Mouse (Mus musculus) brain, adult 10 weeks (tissue): ENCODE data around the gene Lmntd1. TPM values are rescaled to one million over a fixed set of nuclear protein-coding genes. Genes with fewer than 3 reads are reported as not detected.

Experiments used
- polyA plus RNA-seq: library from polyadenylated mRNA; stranded (reverse); fragments of 350-450 nt; fragmentation: Illumina TruSeq; extraction: RNeasy Lipid Tissue Mini Kit (QIAGEN cat#74804); gene quantifications from one replicate; pipeline ENCODE4 v1.2.3, GENCODE M21; 2015; ENCODE audit warnings: low read depth, low replicate concordance

Gene Lmntd1
- 1.00 TPM for polyA plus RNA-seq

GRCm38 (mm10) chr6:145614219-145614618, at the start of gene Lmntd1:
Lmntd1 (minus strand) TSS chr6:145614319.

DNA sequence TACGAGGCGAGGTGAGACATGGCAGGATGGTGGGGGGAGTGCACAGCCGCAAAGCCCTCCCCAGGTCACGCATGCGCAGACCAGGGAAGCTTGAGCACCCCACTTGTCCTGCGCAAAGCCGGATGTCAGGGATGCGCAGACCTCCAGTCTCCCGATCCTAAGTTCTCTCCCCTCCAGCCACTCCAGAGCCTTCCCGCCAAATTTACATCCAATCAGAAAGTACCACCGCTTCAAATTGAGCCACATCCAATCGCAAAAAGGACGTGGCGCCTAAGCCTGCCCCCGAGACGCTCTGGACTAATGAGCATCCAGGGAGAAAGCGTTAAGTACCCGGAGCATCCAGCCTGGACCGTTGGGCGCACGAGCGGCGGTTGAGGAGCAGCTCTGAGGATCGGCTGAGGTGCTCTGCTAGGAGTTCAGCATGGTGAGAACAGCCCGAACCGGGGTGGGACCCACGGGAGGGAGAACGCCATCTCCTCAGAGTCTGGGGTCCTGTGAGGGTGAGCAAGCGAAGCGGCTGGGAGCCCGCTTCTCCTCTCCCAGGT, 1.6 kb upstream of the Lmntd1 start, which contains the start of gene Tuba3b:
Gene Tuba3b (plus strand): TSS at position 92 of the 545 bp plus-strand sequence.

Other genes starting within 250 kb of the Lmntd1 start
- 0.31 TPM for gene Tuba3b, start 1.4 kb upstream of the Lmntd1 start, polyA plus RNA-seq
- 18.3 TPM for gene Rassf8, start 132.4 kb upstream of the Lmntd1 start, polyA plus RNA-seq